Mouse (Mus musculus) heart, embryonic 14.5 days (tissue): ENCODE measurements at regions not wholly inside any gene's neighbourhood (a gene's known extent, or its start where the extent isn't known, plus 50 kb on each side); places are given as distances from the start of the nearest gene placed in this dataset.

Experiments
- ATAC-seq: fragments of 200-750 bp; cut with Nextera tagmentation; 2 replicates; pipeline ENCODE4 v1.8.0; 2017; ENCODE audit warnings: low read depth, moderate TSS enrichment; ENCODE audit not compliant: insufficient number of reproducible peaks, insufficient read depth, low FRiP score
- H3K27ac ChIP-seq, 2 experiments: fragments of 200-500 bp in 1 of 2; fragments of 300-500 bp in 1 of 2; sonication (generic) in 1 of 2; replicated peaks in 1 of 2; 2 replicates each; pipeline ENCODE4 v1.5.1; 2012 to 2014; ENCODE audit warnings: low read depth in 2 of 2, low read length in 2 of 2, control low read depth in 1 of 2, mild to moderate bottlenecking in 1 of 2, mixed read lengths in 1 of 2; ENCODE audit not compliant: control insufficient read depth in 1 of 2, insufficient read depth in 1 of 2
- H3K27me3 ChIP-seq: fragments of 300-500 bp; sonication (generic); 2 replicates; pipeline ENCODE4 v1.6.1; 2014; ENCODE audit warnings: mild to moderate bottlenecking, low read length, control low read depth; ENCODE audit not compliant: control insufficient read depth, insufficient read depth
- H3K36me3 ChIP-seq: fragments of 300-500 bp; sonication (generic); 2 replicates; pipeline ENCODE4 v1.6.1; 2014; ENCODE audit warnings: mild to moderate bottlenecking, control low read depth, low read length, mixed read lengths; ENCODE audit not compliant: control insufficient read depth, insufficient read depth
- H3K4me1 ChIP-seq, 2 experiments: fragments of 200-500 bp in 1 of 2; fragments of 300-500 bp in 1 of 2; sonication (generic) in 1 of 2; 2 replicates each; pipeline ENCODE4 v1.6.1; 2012 to 2014; ENCODE audit warnings: low read length in 2 of 2, control low read depth in 1 of 2, mixed read lengths in 1 of 2; ENCODE audit not compliant: control insufficient read depth in 2 of 2, insufficient read depth in 2 of 2
- H3K4me2 ChIP-seq: fragments of 300-500 bp; sonication (generic); 2 replicates; pipeline ENCODE4 v1.6.1; 2014; ENCODE audit warnings: mild to moderate bottlenecking, low read length
- H3K4me3 ChIP-seq, 2 experiments: fragments of 200-500 bp in 1 of 2; fragments of 300-500 bp in 1 of 2; sonication (generic) in 1 of 2; 2 replicates each; pipeline ENCODE4 v1.5.1; 2012 to 2014; ENCODE audit warnings: low read length in 2 of 2, mild to moderate bottlenecking in 2 of 2, control low read depth in 1 of 2, low read depth in 1 of 2, moderate library complexity in 1 of 2; ENCODE audit not compliant: control insufficient read depth in 1 of 2, insufficient read depth in 1 of 2
- H3K9ac ChIP-seq: fragments of 300-500 bp; sonication (generic); 2 replicates; pipeline ENCODE4 v1.6.1; 2014; ENCODE audit warnings: mild to moderate bottlenecking, low read length
- H3K9me3 ChIP-seq: fragments of 300-500 bp; sonication (generic); 2 replicates; pipeline ENCODE4 v1.6.1; 2016; ENCODE audit warnings: low read length, control low read depth; ENCODE audit not compliant: control insufficient read depth
- WGBS: fragments of 180-500 bp; shearing (Covaris S2); extraction: QIAGEN DNeasy Blood & Tissue Kit; methylation state at CpG from one replicate; pipeline ENCODE4 v1.1.7; 2014; 5-methylcytosine and 5-hydroxymethylcytosine counted together

GRCm38 (mm10) chr10:111882521-111882920 is 89.9 kb upstream of the Krr1 start:
- WGBS, result 94% methylated on average over 6 of the region's 6 CpGs
- no peak overlapping the region for H3K4me3 ChIP-seq
- H3K4me2 ChIP-seq, result no peak overlapping the region
- no peak overlapping the region for H3K27ac ChIP-seq
- H3K4me1 ChIP-seq, result peaks cover 2% of the 10 kb centered on the region in 2 experiments; a peak in 1 of 4 replicates
- H3K9me3 ChIP-seq, result no peaks in the 10 kb centered on the region
- H3K36me3 ChIP-seq, result no peaks in the 10 kb centered on the region
- no peak overlapping the region for H3K9ac ChIP-seq
- H3K27me3 ChIP-seq, result no peaks in the 10 kb centered on the region
- no peak for ATAC-seq

- no peak overlapping the region for H3K9ac ChIP-seq
- no peak for ATAC-seq
- no peaks in the 10 kb centered on the region for H3K9me3 ChIP-seq
- no peaks in the 10 kb centered on the region for H3K36me3 ChIP-seq
- no peak overlapping the region for H3K4me3 ChIP-seq
- H3K27me3 ChIP-seq, result no peaks in the 10 kb centered on the region
- H3K27ac ChIP-seq, result no peak overlapping the region
- 84% methylated on average over 4 of the region's 4 CpGs for whole genome bisulfite sequencing
- H3K4me2 ChIP-seq, result no peak overlapping the region
- peaks cover 2% of the 10 kb centered on the region in 2 experiments; a peak in 1 of 4 replicates for H3K4me1 ChIP-seq
These were observed 87.8 kb upstream of the Krr1 start for GRCm38 (mm10) chr10:111884701-111885100.

GRCm38 (mm10) chr10:111889111-111889510 is 83.4 kb upstream of the Krr1 start:
- Histone ChIP-seq H3K4me1 (no peaks in the 10 kb centered on the region), H3K36me3 (no peaks in the 10 kb centered on the region), H3K4me2 (no peak overlapping the region), H3K27ac (no peak overlapping the region), H3K9me3 (no peaks in the 10 kb centered on the region), H3K9ac (no peak overlapping the region), H3K4me3 (no peak overlapping the region), H3K27me3 (no peaks in the 10 kb centered on the region)
- ATAC-seq, result no peak
- WGBS, result 88% methylated on average over 5 of the region's 5 CpGs

- H3K27ac ChIP-seq, result no peak overlapping the region
- H3K4me2 ChIP-seq, result no peak overlapping the region
- 85% methylated on average over 5 of the region's 5 CpGs for whole genome bisulfite sequencing
- no peak overlapping the region for H3K9ac ChIP-seq
- no peak overlapping the region for H3K4me3 ChIP-seq
- ATAC-seq, result no peak
- H3K4me1 ChIP-seq, result peaks cover 0 to 4% of the 10 kb centered on the region in 2 experiments; a peak in 2 of 4 replicates
- no peaks in the 10 kb centered on the region for H3K36me3 ChIP-seq
- H3K27me3 ChIP-seq, result no peaks in the 10 kb centered on the region
- no peaks in the 10 kb centered on the region for H3K9me3 ChIP-seq
These were observed 79.0 kb upstream of the Krr1 start for GRCm38 (mm10) chr10:111893489-111893888.

- 83% methylated on average over 8 of the region's 8 CpGs for WGBS
- H3K27me3 ChIP-seq, result no peaks in the 10 kb centered on the region
- H3K9me3 ChIP-seq, result no peaks in the 10 kb centered on the region
- no peak overlapping the region for H3K4me3 ChIP-seq
- no peak overlapping the region for H3K4me2 ChIP-seq
- H3K36me3 ChIP-seq, result no peaks in the 10 kb centered on the region
- no peak overlapping the region for H3K27ac ChIP-seq
- ATAC-seq, result no peak
- H3K9ac ChIP-seq, result no peak overlapping the region
- peaks cover 0 to 4% of the 10 kb centered on the region in 2 experiments; a peak in 2 of 4 replicates for H3K4me1 ChIP-seq
These were observed 78.5 kb upstream of the Krr1 start for GRCm38 (mm10) chr10:111893941-111894340.

GRCm38 (mm10) chr10:111897361-111897760 is 75.1 kb upstream of the Krr1 start:
- no peaks in the 10 kb centered on the region for H3K36me3 ChIP-seq
- no peak overlapping the region for H3K4me2 ChIP-seq
- ATAC-seq, result no peak
- no peak overlapping the region for H3K27ac ChIP-seq
- H3K9ac ChIP-seq, result no peak overlapping the region
- H3K4me1 ChIP-seq, result peaks cover 10 to 14% of the 10 kb centered on the region in 2 experiments; a peak in 3 of 4 replicates
- H3K27me3 ChIP-seq, result no peaks in the 10 kb centered on the region
- WGBS, result 44% methylated on average over 3 of the region's 3 CpGs
- H3K9me3 ChIP-seq, result no peaks in the 10 kb centered on the region
- no peak overlapping the region for H3K4me3 ChIP-seq

- H3K4me1 ChIP-seq, result peaks cover 6 to 14% of the 10 kb centered on the region in 2 experiments; a peak in 3 of 4 replicates
- no peaks in the 10 kb centered on the region for H3K36me3 ChIP-seq
- 33% methylated on average over 17 of the region's 17 CpGs for WGBS
- peak overlapping the region; percentile 44 for H3K9ac ChIP-seq
- peak overlapping the region; percentile 22 to 28 for H3K4me3 ChIP-seq
- no peaks in the 10 kb centered on the region for H3K9me3 ChIP-seq
- peak overlapping the region; percentile 58 to 85 for H3K27ac ChIP-seq
- peak overlapping the region; percentile 54 for H3K4me2 ChIP-seq
- H3K27me3 ChIP-seq, result no peaks in the 10 kb centered on the region
- no peak for ATAC-seq
These were observed 71.4 kb upstream of the Krr1 start for GRCm38 (mm10) chr10:111900723-111901716.
